Comparison of ENCODE assay signal across 14 mouse cellular contexts in genomic region chr4:105162676-105163075, GRCm38 (mm10). TPM values are rescaled to one million over a fixed set of nuclear protein-coding genes. Genes with fewer than 3 reads are reported as not detected.
DNase-seq lines count a peak whose midpoint lies in the region; ATAC-seq lines count a peak whose summit lies in the region.
"Had no signal": no experiment of that assay in that cellular context is flagged by ENCODE, and none has a peak within 500 bp of the region (broad histone marks: within the 10 kb centered on the region; RNA-seq: fewer than 3 reads in every experiment).

No protein-coding gene starts in this region.

- no peaks in the 10 kb centered on the region for H3K27me3 ChIP-seq in kidney, embryonic 16.5 days (ENCODE audit: insufficient read depth, low read length)
- H3K27me3 ChIP-seq in embryonic facial prominence, embryonic 15.5 days = no peaks in the 10 kb centered on the region
- H3K27me3 ChIP-seq: midbrain, embryonic 12.5 days had no signal

- H3K9me3 ChIP-seq in kidney, embryonic 16.5 days (ENCODE audit: low read length) = no peaks in the 10 kb centered on the region
- no peaks in the 10 kb centered on the region for H3K9me3 ChIP-seq in embryonic facial prominence, embryonic 15.5 days (replicated peaks)
- H3K9me3 ChIP-seq: midbrain, embryonic 12.5 days had no signal

- H3K4me3 ChIP-seq in kidney, embryonic 16.5 days (ENCODE audit: low read length) = no peak overlapping the region
- no peak overlapping the region for H3K4me3 ChIP-seq in embryonic facial prominence, embryonic 15.5 days (replicated peaks)
- H3K4me3 ChIP-seq: heart, adult 2 months; midbrain, embryonic 12.5 days had no signal

- WGBS in kidney, embryonic 16.5 days = 70% methylated on average over 2 of the region's 2 CpGs
- WGBS in embryonic facial prominence, embryonic 15.5 days = 63% methylated on average over 2 of the region's 2 CpGs

- peaks cover 6% of the 10 kb centered on the region for H3K36me3 ChIP-seq in kidney, embryonic 16.5 days (ENCODE audit: insufficient read depth, low read length)
- H3K36me3 ChIP-seq in embryonic facial prominence, embryonic 15.5 days = peaks cover 19% of the 10 kb centered on the region; the same call in 1 of the 2 replicates

- H3K9ac ChIP-seq in kidney, embryonic 16.5 days (replicated peaks; ENCODE audit: low read length) = no peak overlapping the region
- no peak overlapping the region for H3K9ac ChIP-seq in embryonic facial prominence, embryonic 15.5 days
- H3K9ac ChIP-seq: liver, postnatal 0 days; midbrain, embryonic 12.5 days had no signal

- peak; percentile 42 for DNase-seq in kidney, adult 9 months
- no peak for DNase-seq in embryo, embryonic 10.5 days (ENCODE audit: low spot score)
- no peak for DNase-seq in spleen, postnatal 14 days (ENCODE audit: low spot score in 2 of 2)
- DNase-seq: adrenal gland, postnatal 14 days; heart, adult 2 months; heart, postnatal 4 days; kidney, postnatal 25 days; liver, postnatal 0 days; right cerebral cortex, postnatal 25 days had no signal

- H3K4me2 ChIP-seq in kidney, embryonic 16.5 days (replicated peaks; ENCODE audit: low read depth, low read length) = no peak overlapping the region
- H3K4me2 ChIP-seq in embryonic facial prominence, embryonic 15.5 days (replicated peaks) = peak overlapping the region; percentile 60; the same call in 1 of the 2 replicates
- H3K4me2 ChIP-seq: midbrain, embryonic 12.5 days had no signal

- H3K4me1 ChIP-seq in kidney, embryonic 16.5 days (ENCODE audit: insufficient read depth, low read length) = peaks cover 19% of the 10 kb centered on the region
- H3K4me1 ChIP-seq in embryonic facial prominence, embryonic 15.5 days = peaks cover 42% of the 10 kb centered on the region

- H3K27ac ChIP-seq in kidney, embryonic 16.5 days (ENCODE audit: low read length) = no peak overlapping the region
- no peak overlapping the region for H3K27ac ChIP-seq in embryonic facial prominence, embryonic 15.5 days (replicated peaks)
- H3K27ac ChIP-seq: heart, adult 2 months; midbrain, embryonic 12.5 days had no signal

- no peak for ATAC-seq in kidney, embryonic 16.5 days (ENCODE audit: low FRiP score, low TSS enrichment)
- peak; percentile 61 for ATAC-seq in common myeloid progenitor, adult 5-6 weeks (replicated peaks; ENCODE audit: low read depth, poor library complexity, severe bottlenecking)
- ATAC-seq in embryonic facial prominence, embryonic 15.5 days (ENCODE audit: insufficient number of reproducible peaks, low FRiP score, low TSS enrichment, low read depth) = no peak
- ATAC-seq in megakaryocyte progenitor cell, adult 5-6 weeks (replicated peaks; ENCODE audit: poor library complexity) = peak; percentile 63
- ATAC-seq: liver, postnatal 0 days had no signal

RNA-seq across cellular contexts. Expression of gene Plpp3, which starts 5.5 kb away (rescaled TPM):
- 69.2 and 76.3 TPM in 2 replicates for polyA plus RNA-seq in kidney, embryonic 16.5 days (2015; fragmentation: Nextera tagmentation; extraction: Ambion mirVana)
- 0.27 TPM in 1 of 2 replicates, not detected in the other for total RNA-seq in common myeloid progenitor, adult 5-6 weeks (2017)
- 190 and 199 TPM in 2 replicates for polyA plus RNA-seq in embryonic facial prominence, embryonic 15.5 days (2015; fragmentation: Nextera tagmentation; extraction: Ambion mirVana)
- 0.34 TPM in 1 of 2 replicates, not detected in the other for total RNA-seq in megakaryocyte progenitor cell, adult 5-6 weeks (2015)
- 0.14 TPM in 1 of 2 replicates, not detected in the other for total RNA-seq in megakaryocyte progenitor cell, adult 5-6 weeks (2017)

RNA-seq across cellular contexts. Expression of gene Prkaa2, which starts 53.0 kb away (rescaled TPM):
- 8.8 and 9.1 TPM in 2 replicates for polyA plus RNA-seq in kidney, embryonic 16.5 days (2015; fragmentation: Nextera tagmentation; extraction: Ambion mirVana)
- total RNA-seq in common myeloid progenitor, adult 5-6 weeks (2017) = 0.05 and 0.10 TPM in 2 replicates
- polyA plus RNA-seq in embryonic facial prominence, embryonic 15.5 days (2015; fragmentation: Nextera tagmentation; extraction: Ambion mirVana) = 2.9 and 3.0 TPM in 2 replicates
- total RNA-seq in megakaryocyte progenitor cell, adult 5-6 weeks (2015) = 0.20 and 0.42 TPM in 2 replicates
- total RNA-seq in megakaryocyte progenitor cell, adult 5-6 weeks (2017) = 0.03 TPM in 1 of 2 replicates, not detected in the other

Comparison
In these comparisons a context has a peak if more than half of its experiments do, and no peak if none do; other contexts are left out.
1. ATAC-seq: peak in common myeloid progenitor, adult 5-6 weeks (single experiment) and megakaryocyte progenitor cell, adult 5-6 weeks (single experiment); none in kidney, embryonic 16.5 days (single experiment) and embryonic facial prominence, embryonic 15.5 days (single experiment).